Mouse (Mus musculus) embryonic facial prominence, embryonic 12.5 days (tissue): Measurements from ENCODE around the gene Ctnna2. TPM values are rescaled to one million over a fixed set of nuclear protein-coding genes. Genes with fewer than 3 reads are reported as not detected.
A peak's percentile ranks its signal among the peaks of the same experiment; 100 is the strongest.

ENCODE experiments used
- ATAC-seq: fragments of 200-750 bp; cut with Nextera tagmentation; 2 replicates; pipeline ENCODE4 v1.8.0; 2017; ENCODE audit not compliant: insufficient number of reproducible peaks, insufficient read depth, low FRiP score, low TSS enrichment
- H3K27ac ChIP-seq: fragments of 300-500 bp; sonication (generic); 2 replicates; pipeline ENCODE4 v1.5.1; 2016; ENCODE audit warnings: mild to moderate bottlenecking
- H3K27me3 ChIP-seq: fragments of 300-500 bp; sonication (generic); 2 replicates; pipeline ENCODE4 v1.6.1; 2016; ENCODE audit warnings: mild to moderate bottlenecking, moderate library complexity
- H3K36me3 ChIP-seq: fragments of 300-500 bp; sonication (generic); 2 replicates; pipeline ENCODE4 v1.6.1; 2016; ENCODE audit warnings: mild to moderate bottlenecking
- H3K4me1 ChIP-seq: fragments of 300-500 bp; sonication (generic); 2 replicates; pipeline ENCODE4 v1.6.1; 2016
- H3K4me2 ChIP-seq: fragments of 300-500 bp; sonication (generic); replicated peaks from 2 replicates; pipeline ENCODE4 v1.6.1; 2016; ENCODE audit warnings: mild to moderate bottlenecking, moderate library complexity
- H3K4me3 ChIP-seq: fragments of 300-500 bp; sonication (generic); 2 replicates; pipeline ENCODE4 v1.5.1; 2016; ENCODE audit warnings: mild to moderate bottlenecking
- H3K9ac ChIP-seq: fragments of 300-500 bp; sonication (generic); 2 replicates; pipeline ENCODE4 v1.6.1; 2016; ENCODE audit warnings: mild to moderate bottlenecking, moderate library complexity
- H3K9me3 ChIP-seq: fragments of 300-500 bp; sonication (generic); 2 replicates; pipeline ENCODE4 v1.6.1; 2016; ENCODE audit warnings: mild to moderate bottlenecking, moderate library complexity
- WGBS: fragments of 180-500 bp; shearing (Covaris S2); methylation state at CpG from one replicate; pipeline ENCODE4 v1.1.7; 2016; 5-methylcytosine and 5-hydroxymethylcytosine counted together
- polyA plus RNA-seq: library from polyadenylated mRNA; unstranded; fragments of >200 nt; fragmentation: Nextera tagmentation; extraction: Ambion mirVana; gene quantifications from 2 replicates; pipeline ENCODE4 v1.2.1, GENCODE M21; 2016

Gene Ctnna2
- polyA plus RNA-seq, 1 experiment from 2014 or later: 16.8 TPM

DNA sequence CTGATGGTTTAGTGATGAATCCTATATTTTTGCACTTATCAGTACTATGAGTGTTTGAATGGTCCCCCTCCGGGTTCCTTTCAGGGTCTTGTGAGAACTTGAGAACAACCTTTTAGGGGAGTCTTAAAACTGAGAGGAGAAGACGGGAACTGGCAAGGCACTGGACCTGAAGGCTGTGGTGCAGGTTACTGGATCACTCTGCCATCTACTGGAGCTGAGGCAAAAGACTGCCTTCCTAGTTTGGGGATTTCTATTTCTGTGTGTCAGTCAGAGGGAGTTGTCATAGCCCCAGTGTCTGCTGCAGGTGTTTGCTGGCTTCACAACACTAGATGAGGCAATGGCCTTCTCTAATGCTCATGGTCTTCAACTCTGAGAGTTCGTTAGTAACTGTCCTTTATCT, 406.9 kb downstream of the Ctnna2 start:
- H3K4me2 ChIP-seq: no peak overlapping the region
- ATAC-seq: no peak
- H3K4me1 ChIP-seq: no peaks in the 10 kb centered on the region
- no peak overlapping the region for H3K27ac ChIP-seq
- H3K4me3 ChIP-seq: no peak overlapping the region
- H3K9ac ChIP-seq: no peak overlapping the region
- 52% methylated on average over 3 of the region's 3 CpGs for WGBS
- no peaks in the 10 kb centered on the region for H3K27me3 ChIP-seq
- no peaks in the 10 kb centered on the region for H3K9me3 ChIP-seq
- no peaks in the 10 kb centered on the region for H3K36me3 ChIP-seq

DNA sequence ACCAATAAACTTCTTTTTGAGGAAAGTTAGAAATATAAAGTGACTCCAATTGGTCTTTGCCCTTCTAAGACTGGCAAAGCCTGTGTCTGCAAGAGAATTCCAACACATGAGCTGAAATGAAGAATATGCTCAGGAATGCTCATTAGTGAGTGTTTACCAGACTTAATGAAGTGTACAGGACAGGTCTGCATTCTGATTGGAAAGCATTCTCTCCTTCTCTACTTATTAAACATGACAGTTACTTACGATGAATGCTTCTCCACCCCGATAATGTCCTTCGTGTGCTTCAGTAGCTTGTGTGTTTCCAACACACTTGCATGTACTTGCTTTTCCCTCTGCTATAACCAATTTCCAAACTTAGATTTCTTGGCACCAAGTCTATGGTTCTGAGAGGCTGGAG, 409.6 kb downstream of the Ctnna2 start:
- Histone ChIP-seq H3K27ac (no peak overlapping the region), H3K4me1 (no peaks in the 10 kb centered on the region), H3K9ac (no peak overlapping the region), H3K4me3 (no peak overlapping the region), H3K4me2 (no peak overlapping the region), H3K27me3 (no peaks in the 10 kb centered on the region), H3K36me3 (no peaks in the 10 kb centered on the region), H3K9me3 (no peaks in the 10 kb centered on the region)
- 95% methylated on average over 3 of the region's 3 CpGs for WGBS
- no peak for ATAC-seq

DNA sequence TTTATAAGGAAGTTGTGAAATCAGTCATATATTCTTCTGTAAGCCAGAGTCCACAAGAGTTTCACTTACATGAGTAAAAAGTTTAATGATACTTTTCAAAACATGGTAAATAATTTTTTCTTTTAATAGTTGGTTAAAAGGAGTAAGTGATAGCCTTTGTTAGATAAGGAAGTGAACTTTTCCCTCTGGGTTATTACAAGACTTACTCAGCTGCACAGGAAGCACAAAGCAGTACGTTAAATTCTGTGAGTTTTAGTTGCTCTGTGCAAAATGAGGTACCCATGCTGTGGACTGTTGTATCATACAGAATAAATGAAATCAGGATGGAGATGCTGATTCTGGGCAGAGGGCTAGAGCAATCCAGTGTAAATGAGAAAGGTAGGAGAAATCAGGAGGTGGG, 423.3 kb downstream of the Ctnna2 start:
- Histone ChIP-seq H3K4me1 (no peaks in the 10 kb centered on the region), H3K4me3 (no peak overlapping the region), H3K36me3 (no peaks in the 10 kb centered on the region), H3K4me2 (no peak overlapping the region), H3K9me3 (no peaks in the 10 kb centered on the region), H3K9ac (no peak overlapping the region), H3K27me3 (no peaks in the 10 kb centered on the region), H3K27ac (no peak overlapping the region)
- no peak for ATAC-seq
- WGBS: 81% methylated on average over 1 of the region's 1 CpGs

DNA sequence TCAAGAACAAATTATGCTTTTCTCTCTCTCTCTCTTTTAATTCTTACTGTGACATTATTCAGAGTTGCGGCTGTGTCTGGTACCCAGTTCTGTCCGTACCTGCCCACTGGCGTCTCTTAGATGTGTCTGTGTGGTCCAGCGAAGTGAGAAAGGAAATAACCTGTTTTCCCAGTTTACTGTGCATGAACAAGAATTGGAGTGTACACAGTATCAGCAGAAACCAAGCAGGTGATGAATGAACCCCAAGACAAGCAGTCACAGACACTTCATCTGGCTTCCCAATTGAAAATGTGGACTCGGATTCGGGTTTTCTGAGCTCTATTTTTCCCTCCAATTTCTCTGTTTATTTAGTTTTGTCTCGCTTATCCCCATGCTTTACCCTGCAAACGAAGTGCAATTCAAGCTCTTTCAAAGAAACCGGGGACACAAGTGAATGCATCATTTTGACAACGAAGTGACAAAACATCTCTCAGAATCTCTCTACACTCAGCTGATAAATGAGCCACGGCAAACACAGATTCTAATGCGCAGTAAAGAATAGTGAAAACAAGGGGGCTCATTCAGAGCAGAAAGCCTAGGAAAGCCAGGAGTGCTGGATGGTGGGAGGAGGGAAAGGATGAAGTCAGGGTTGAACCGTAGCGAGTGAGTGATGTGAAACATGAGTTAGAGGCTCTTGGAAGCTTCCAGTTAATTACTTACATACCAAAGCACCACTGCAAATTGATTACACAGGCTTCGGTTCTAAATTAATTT, 442.3 kb downstream of the Ctnna2 start:
- Histone ChIP-seq H3K9ac (no peak overlapping the region), H3K27me3 (no peaks in the 10 kb centered on the region), H3K36me3 (no peaks in the 10 kb centered on the region), H3K4me3 (no peak overlapping the region), H3K4me2 (peak overlapping the region; percentile 21), H3K27ac (no peak overlapping the region), H3K4me1 (no peaks in the 10 kb centered on the region), H3K9me3 (no peaks in the 10 kb centered on the region)
- 31% methylated on average over 15 of the region's 15 CpGs for WGBS
- peak; percentile 69; the same call in 1 of the 2 replicates for ATAC-seq

DNA sequence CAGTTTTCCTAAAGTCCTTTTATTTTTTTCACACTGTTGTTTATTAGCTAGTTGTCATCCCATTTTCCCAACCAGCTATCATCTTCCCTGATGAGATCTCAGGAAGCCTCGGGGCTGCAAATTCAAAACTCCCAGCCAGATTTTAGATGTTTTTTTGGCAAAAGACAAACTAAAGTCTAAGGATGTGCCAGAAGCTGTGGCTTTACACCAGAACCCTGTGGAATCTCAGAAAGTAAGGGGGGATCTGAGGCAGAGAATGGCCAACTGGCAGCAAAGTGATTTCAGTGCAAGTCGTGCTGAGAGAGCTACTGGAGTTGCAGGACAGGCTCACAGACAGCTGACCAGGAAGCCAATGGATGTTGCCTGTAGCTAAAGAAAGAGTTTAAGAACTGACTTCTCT, 451.9 kb downstream of the Ctnna2 start:
- H3K4me1 ChIP-seq: no peaks in the 10 kb centered on the region
- H3K9ac ChIP-seq: no peak overlapping the region
- H3K36me3 ChIP-seq: no peaks in the 10 kb centered on the region
- no peak overlapping the region for H3K4me2 ChIP-seq
- no peak overlapping the region for H3K4me3 ChIP-seq
- H3K9me3 ChIP-seq: no peaks in the 10 kb centered on the region
- WGBS: 77% methylated on average over 2 of the region's 2 CpGs
- no peak overlapping the region for H3K27ac ChIP-seq
- H3K27me3 ChIP-seq: no peaks in the 10 kb centered on the region
- no peak for ATAC-seq

DNA sequence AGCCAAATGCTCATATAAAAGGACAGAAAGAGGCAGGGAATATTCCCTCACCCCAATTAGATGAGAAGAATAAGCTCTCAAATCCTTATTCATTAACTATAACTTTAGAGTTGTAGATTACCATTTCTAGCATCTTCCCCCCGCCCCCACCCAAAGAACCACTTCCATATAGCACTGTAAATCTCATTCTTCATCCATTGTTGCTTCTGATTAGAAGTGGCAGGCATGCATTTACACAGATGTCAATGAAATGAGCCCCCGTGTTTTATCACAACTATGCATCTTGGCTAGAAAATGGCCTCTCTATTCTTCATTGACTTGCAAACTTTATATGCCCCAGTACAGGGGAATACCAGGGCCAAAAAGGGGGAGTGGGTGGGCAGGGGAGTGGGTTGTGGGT, 457.7 kb downstream of the Ctnna2 start:
- ATAC-seq: no peak
- no peak overlapping the region for H3K4me3 ChIP-seq
- H3K9me3 ChIP-seq: no peaks in the 10 kb centered on the region
- no peak overlapping the region for H3K9ac ChIP-seq
- H3K4me2 ChIP-seq: no peak overlapping the region
- no peaks in the 10 kb centered on the region for H3K4me1 ChIP-seq
- H3K27ac ChIP-seq: no peak overlapping the region
- no peaks in the 10 kb centered on the region for H3K36me3 ChIP-seq
- WGBS: 82% methylated on average over 2 of the region's 2 CpGs
- no peaks in the 10 kb centered on the region for H3K27me3 ChIP-seq

DNA sequence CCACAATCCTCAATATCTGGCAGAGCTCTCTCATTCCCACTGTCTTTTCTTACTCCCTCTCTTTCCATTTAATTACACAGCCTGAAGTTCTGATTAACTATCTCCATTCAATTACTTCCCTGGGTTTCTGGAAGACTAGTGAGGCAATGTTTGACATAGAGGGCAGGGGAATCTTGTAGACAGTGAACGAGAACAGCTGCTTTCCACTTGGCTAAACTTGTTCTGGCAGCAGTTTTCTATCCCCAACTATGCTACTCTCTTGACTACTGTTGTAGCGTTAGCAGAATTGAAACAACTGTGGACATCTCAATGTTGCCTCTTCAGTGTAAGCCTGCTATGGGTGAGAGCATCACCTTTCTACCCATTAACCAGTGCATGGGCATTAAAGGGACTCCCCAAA, 463.0 kb downstream of the Ctnna2 start:
- Histone ChIP-seq H3K4me2 (no peak overlapping the region), H3K27ac (no peak overlapping the region), H3K4me1 (0 out of 2 replicates have a peak, but pooled peaks cover 3% of the 10 kb centered on the region), H3K27me3 (no peaks in the 10 kb centered on the region), H3K9me3 (no peaks in the 10 kb centered on the region), H3K36me3 (no peaks in the 10 kb centered on the region), H3K9ac (no peak overlapping the region), H3K4me3 (no peak overlapping the region)
- WGBS: 66% methylated on average over 2 of the region's 2 CpGs
- no peak for ATAC-seq

DNA sequence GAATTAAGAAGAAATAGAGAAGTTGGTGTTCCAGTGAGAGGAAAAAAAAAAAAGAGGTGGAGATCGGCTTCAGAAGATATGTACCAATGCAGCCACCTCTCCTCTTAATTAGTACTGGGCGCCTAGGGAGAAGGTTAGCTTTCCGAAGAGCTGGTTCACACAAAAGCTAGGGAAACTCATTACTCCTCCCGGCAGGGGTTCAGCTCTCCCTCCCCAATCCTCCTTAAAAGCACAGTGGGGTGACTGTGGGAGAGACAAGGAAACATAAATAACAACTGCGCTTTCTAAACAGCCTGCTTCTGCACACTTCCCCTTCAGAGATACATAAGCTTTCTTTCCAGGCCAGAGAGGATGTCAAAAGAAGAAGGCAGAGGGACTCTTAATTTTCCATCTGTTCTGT, 467.7 kb downstream of the Ctnna2 start:
- Histone ChIP-seq H3K9ac (no peak overlapping the region), H3K36me3 (no peaks in the 10 kb centered on the region), H3K27ac (no peak overlapping the region), H3K9me3 (no peaks in the 10 kb centered on the region), H3K4me2 (no peak overlapping the region), H3K27me3 (no peaks in the 10 kb centered on the region), H3K4me1 (0 out of 2 replicates have a peak, but pooled peaks cover 3% of the 10 kb centered on the region), H3K4me3 (no peak overlapping the region)
- 14% methylated on average over 5 of the region's 5 CpGs for WGBS
- no peak for ATAC-seq

DNA sequence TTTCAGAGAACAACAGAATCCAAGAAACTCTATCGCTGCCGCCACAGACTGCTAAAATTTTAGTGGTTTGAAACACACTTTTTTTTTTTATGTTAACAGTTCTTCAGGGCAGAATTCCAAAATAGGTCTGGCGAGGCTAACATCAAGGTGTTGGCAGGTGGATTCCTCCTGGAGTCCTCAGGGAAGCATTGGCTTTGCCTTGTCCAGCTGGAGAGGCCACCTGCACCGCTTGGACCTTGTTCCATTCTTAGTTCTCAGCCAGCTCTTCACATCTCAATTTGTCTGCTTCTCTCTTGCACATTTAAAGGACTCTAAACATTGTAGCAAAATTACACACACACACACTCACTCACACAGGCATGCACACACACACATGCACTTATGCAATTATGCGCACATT, 487.8 kb downstream of the Ctnna2 start:
- 85% methylated on average over 5 of the region's 5 CpGs for WGBS
- H3K27ac ChIP-seq: no peak overlapping the region
- H3K9ac ChIP-seq: no peak overlapping the region
- H3K9me3 ChIP-seq: no peaks in the 10 kb centered on the region
- no peak for ATAC-seq
- no peaks in the 10 kb centered on the region for H3K36me3 ChIP-seq
- H3K4me1 ChIP-seq: no peaks in the 10 kb centered on the region
- H3K4me3 ChIP-seq: no peak overlapping the region
- H3K4me2 ChIP-seq: no peak overlapping the region
- H3K27me3 ChIP-seq: no peaks in the 10 kb centered on the region

DNA sequence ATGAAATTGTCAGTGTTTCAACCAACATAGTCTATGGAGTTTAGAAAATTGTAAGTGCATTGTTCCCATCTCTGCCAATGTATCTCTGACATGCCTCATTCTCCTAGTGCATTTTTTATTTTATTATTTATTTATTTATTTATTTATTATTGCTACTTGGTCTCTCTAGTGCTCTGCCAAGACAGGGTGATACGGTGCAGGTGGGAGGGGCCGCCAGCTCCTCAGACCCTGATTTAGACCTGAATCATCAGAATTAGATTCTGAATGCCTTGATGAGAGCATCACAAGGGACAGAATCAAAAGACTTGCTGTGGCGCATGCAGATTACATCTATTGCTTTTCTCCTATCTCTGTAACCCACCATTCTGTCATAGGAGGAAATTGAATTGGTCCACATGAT, 492.8 kb downstream of the Ctnna2 start:
- no peak overlapping the region for H3K4me2 ChIP-seq
- WGBS: 89% methylated on average over 3 of the region's 3 CpGs
- H3K4me3 ChIP-seq: no peak overlapping the region
- no peak overlapping the region for H3K27ac ChIP-seq
- no peaks in the 10 kb centered on the region for H3K27me3 ChIP-seq
- H3K4me1 ChIP-seq: no peaks in the 10 kb centered on the region
- ATAC-seq: no peak
- H3K9ac ChIP-seq: no peak overlapping the region
- no peaks in the 10 kb centered on the region for H3K9me3 ChIP-seq
- no peaks in the 10 kb centered on the region for H3K36me3 ChIP-seq

DNA sequence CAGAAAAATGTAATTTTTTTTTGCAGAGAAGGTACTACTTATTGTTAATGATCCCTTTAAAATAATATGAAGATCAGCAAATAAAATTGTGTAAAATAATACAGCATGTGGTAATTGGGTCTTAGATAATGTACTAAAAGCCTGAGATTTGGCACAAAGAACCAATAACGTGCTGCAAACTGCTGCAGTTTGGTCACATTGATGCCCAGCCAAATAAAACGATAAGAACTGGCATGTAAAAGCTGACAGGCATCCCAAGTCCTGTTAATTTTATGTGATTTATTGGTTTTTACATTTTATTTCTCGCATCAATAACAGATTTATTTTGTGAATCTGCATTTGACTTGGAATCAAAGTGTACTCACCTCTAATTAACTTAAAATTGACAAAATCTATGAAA, 497.4 kb downstream of the Ctnna2 start:
- ATAC-seq: no peak

DNA sequence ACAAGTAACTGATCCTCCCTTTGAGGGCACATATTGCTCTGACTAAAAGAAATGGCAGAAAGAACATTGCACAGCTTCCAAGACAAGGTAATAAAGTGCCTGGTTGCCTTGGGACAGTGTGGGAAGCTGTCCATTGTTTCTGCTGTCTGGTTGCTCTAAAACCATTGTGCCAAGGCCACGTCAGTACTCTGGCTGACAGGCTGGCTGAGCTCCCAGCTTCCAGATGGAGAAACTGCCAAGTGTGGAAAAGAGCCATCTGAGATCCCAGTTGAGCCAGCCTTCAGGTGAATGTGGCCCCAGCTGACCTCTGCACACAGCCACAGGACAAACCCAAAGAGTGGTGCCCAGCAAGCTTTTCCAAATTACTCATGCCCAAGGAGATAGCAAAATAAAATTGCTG, 504.1 kb downstream of the Ctnna2 start:
- Histone ChIP-seq H3K9me3 (no peaks in the 10 kb centered on the region), H3K36me3 (no peaks in the 10 kb centered on the region), H3K4me1 (no peaks in the 10 kb centered on the region), H3K27ac (no peak overlapping the region), H3K4me3 (no peak overlapping the region), H3K27me3 (no peaks in the 10 kb centered on the region), H3K4me2 (no peak overlapping the region), H3K9ac (no peak overlapping the region)
- no peak for ATAC-seq
- 52% methylated on average over 1 of the region's 1 CpGs for WGBS

More for the DNA sequence above, 497.4 kb downstream of the Ctnna2 start:
- H3K9me3 ChIP-seq: no peaks in the 10 kb centered on the region
- H3K4me1 ChIP-seq: no peaks in the 10 kb centered on the region
- H3K27ac ChIP-seq: no peak overlapping the region
- 86% methylated on average over 3 of the region's 3 CpGs for WGBS
- no peak overlapping the region for H3K9ac ChIP-seq
- H3K4me3 ChIP-seq: no peak overlapping the region
- H3K36me3 ChIP-seq: no peaks in the 10 kb centered on the region
- H3K4me2 ChIP-seq: no peak overlapping the region
- H3K27me3 ChIP-seq: no peaks in the 10 kb centered on the region
